Mouse (Mus musculus) neural tube, embryonic 14.5 days (tissue): ENCODE data around the gene Slc24a4. TPM values are rescaled to one million over a fixed set of nuclear protein-coding genes. Genes with fewer than 3 reads are reported as not detected.

ENCODE experiments used
- ATAC-seq: fragments of 200-750 bp; cut with Nextera tagmentation; 2 replicates; pipeline ENCODE4 v1.8.0; 2017; ENCODE audit warnings: low read depth, mild to moderate bottlenecking, moderate TSS enrichment, moderate library complexity
- H3K27ac ChIP-seq: fragments of 300-500 bp; sonication (generic); 2 replicates; pipeline ENCODE4 v1.5.1; 2014; ENCODE audit warnings: low read depth, mild to moderate bottlenecking, control low read depth, low read length, moderate library complexity, mixed read lengths
- H3K27me3 ChIP-seq: fragments of 300-500 bp; sonication (generic); 2 replicates; pipeline ENCODE4 v1.6.1; 2014; ENCODE audit warnings: low read length; ENCODE audit not compliant: control insufficient read depth, insufficient read depth
- H3K36me3 ChIP-seq: fragments of 300-500 bp; sonication (generic); 2 replicates; pipeline ENCODE4 v1.6.1; 2014; ENCODE audit warnings: low read length, mixed read lengths; ENCODE audit not compliant: control insufficient read depth, insufficient read depth
- H3K4me1 ChIP-seq: fragments of 300-500 bp; sonication (generic); 2 replicates; pipeline ENCODE4 v1.6.1; 2014; ENCODE audit warnings: low read length; ENCODE audit not compliant: control insufficient read depth, insufficient read depth
- H3K4me2 ChIP-seq: fragments of 300-500 bp; sonication (generic); 2 replicates; pipeline ENCODE4 v1.6.1; 2014; ENCODE audit warnings: mild to moderate bottlenecking, low read depth, low read length, control low read depth
- H3K4me3 ChIP-seq: fragments of 300-500 bp; sonication (generic); 2 replicates; pipeline ENCODE4 v1.5.1; 2014; ENCODE audit warnings: low read depth, low read length, control low read depth, mixed read lengths
- H3K9ac ChIP-seq: fragments of 300-500 bp; sonication (generic); replicated peaks from 2 replicates; pipeline ENCODE4 v1.6.1; 2014; ENCODE audit warnings: low read depth, mild to moderate bottlenecking, control low read depth, low read length, mixed read lengths
- H3K9me3 ChIP-seq: fragments of 300-500 bp; sonication (generic); 2 replicates; pipeline ENCODE4 v1.6.1; 2016; ENCODE audit warnings: low read length; ENCODE audit not compliant: control insufficient read depth
- WGBS: fragments of 180-500 bp; shearing (Covaris S2); extraction: QIAGEN DNeasy Blood & Tissue Kit; methylation state at CpG from one replicate; pipeline ENCODE4 v1.1.7; 2014; 5-methylcytosine and 5-hydroxymethylcytosine counted together
- polyA plus RNA-seq: library from polyadenylated mRNA; unstranded; fragments of >200 nt; fragmentation: Nextera tagmentation; extraction: Ambion mirVana; gene quantifications from 2 replicates; pipeline ENCODE4 v1.2.1, GENCODE M21; 2014

Slc24a4 gene
- polyA plus RNA-seq, 1 experiment from 2014 or later = 3.2 TPM

GRCm38 (mm10) chr12:102151185-102151584 lies 22.7 kb downstream of the Slc24a4 start:
- no peaks in the 10 kb centered on the region for H3K27me3 ChIP-seq
- no peaks in the 10 kb centered on the region for H3K36me3 ChIP-seq
- ATAC-seq = no peak
- H3K4me2 ChIP-seq = no peak overlapping the region
- WGBS = 93% methylated on average over 7 of the region's 7 CpGs
- no peak overlapping the region for H3K27ac ChIP-seq
- no peak overlapping the region for H3K4me3 ChIP-seq
- H3K4me1 ChIP-seq = no peaks in the 10 kb centered on the region
- no peak overlapping the region for H3K9ac ChIP-seq
- H3K9me3 ChIP-seq = no peaks in the 10 kb centered on the region

GRCm38 (mm10) chr12:102153796-102154195 lies 25.3 kb downstream of the Slc24a4 start:
- no peak overlapping the region for H3K4me3 ChIP-seq
- H3K27me3 ChIP-seq = no peaks in the 10 kb centered on the region
- WGBS = 92% methylated on average over 7 of the region's 7 CpGs
- no peak overlapping the region for H3K4me2 ChIP-seq
- no peak for ATAC-seq
- no peaks in the 10 kb centered on the region for H3K9me3 ChIP-seq
- H3K27ac ChIP-seq = no peak overlapping the region
- H3K4me1 ChIP-seq = no peaks in the 10 kb centered on the region
- no peaks in the 10 kb centered on the region for H3K36me3 ChIP-seq
- H3K9ac ChIP-seq = no peak overlapping the region

GRCm38 (mm10) chr12:102154815-102155214 lies 26.3 kb downstream of the Slc24a4 start:
- Histone ChIP-seq H3K27ac (no peak overlapping the region), H3K4me3 (no peak overlapping the region), H3K4me2 (no peak overlapping the region), H3K9ac (no peak overlapping the region), H3K36me3 (no peaks in the 10 kb centered on the region), H3K4me1 (no peaks in the 10 kb centered on the region), H3K9me3 (no peaks in the 10 kb centered on the region), H3K27me3 (no peaks in the 10 kb centered on the region)
- ATAC-seq = no peak
- WGBS = 82% methylated on average over 1 of the region's 1 CpGs

- Histone ChIP-seq H3K4me1 (peaks cover 6% of the 10 kb centered on the region; the same call in 1 of the 2 replicates), H3K27ac (no peak overlapping the region), H3K36me3 (no peaks in the 10 kb centered on the region), H3K9me3 (no peaks in the 10 kb centered on the region), H3K4me3 (no peak overlapping the region), H3K4me2 (no peak overlapping the region), H3K9ac (no peak overlapping the region), H3K27me3 (no peaks in the 10 kb centered on the region)
- ATAC-seq = no peak
- WGBS = 95% methylated on average over 7 of the region's 7 CpGs
Measured at GRCm38 (mm10) chr12:102164632-102165031, 36.1 kb downstream of the Slc24a4 start.

GRCm38 (mm10) chr12:102166691-102167261 lies 38.2 kb downstream of the Slc24a4 start:
- H3K4me2 ChIP-seq = no peak overlapping the region
- no peak overlapping the region for H3K9ac ChIP-seq
- H3K36me3 ChIP-seq = no peaks in the 10 kb centered on the region
- no peaks in the 10 kb centered on the region for H3K9me3 ChIP-seq
- no peak overlapping the region for H3K4me3 ChIP-seq
- no peak overlapping the region; the same call in 1 of the 2 replicates for H3K27ac ChIP-seq
- H3K27me3 ChIP-seq = no peaks in the 10 kb centered on the region
- ATAC-seq = peak; percentile 61
- H3K4me1 ChIP-seq = peaks cover 6% of the 10 kb centered on the region; the same call in 1 of the 2 replicates
- WGBS = 46% methylated on average over 5 of the region's 5 CpGs

- Histone ChIP-seq H3K9ac (no peak overlapping the region), H3K9me3 (no peaks in the 10 kb centered on the region), H3K27ac (no peak overlapping the region), H3K27me3 (no peaks in the 10 kb centered on the region), H3K4me3 (no peak overlapping the region), H3K4me2 (no peak overlapping the region), H3K36me3 (no peaks in the 10 kb centered on the region), H3K4me1 (peaks cover 6% of the 10 kb centered on the region; the same call in 1 of the 2 replicates)
- WGBS = 83% methylated on average over 5 of the region's 5 CpGs
- no peak for ATAC-seq
Measured at GRCm38 (mm10) chr12:102167302-102167701, 38.8 kb downstream of the Slc24a4 start.

GRCm38 (mm10) chr12:102172746-102173145 lies 44.2 kb downstream of the Slc24a4 start:
- Histone ChIP-seq H3K36me3 (no peaks in the 10 kb centered on the region), H3K9ac (no peak overlapping the region), H3K4me1 (no peaks in the 10 kb centered on the region), H3K27ac (no peak overlapping the region), H3K4me3 (no peak overlapping the region), H3K9me3 (no peaks in the 10 kb centered on the region), H3K27me3 (no peaks in the 10 kb centered on the region), H3K4me2 (no peak overlapping the region)
- ATAC-seq = no peak
- WGBS = 90% methylated on average over 11 of the region's 11 CpGs

GRCm38 (mm10) chr12:102173345-102173744 lies 44.8 kb downstream of the Slc24a4 start:
- no peaks in the 10 kb centered on the region for H3K27me3 ChIP-seq
- H3K4me2 ChIP-seq = no peak overlapping the region
- no peak overlapping the region for H3K4me3 ChIP-seq
- no peaks in the 10 kb centered on the region for H3K36me3 ChIP-seq
- no peak for ATAC-seq
- no peak overlapping the region for H3K27ac ChIP-seq
- no peak overlapping the region for H3K9ac ChIP-seq
- no peaks in the 10 kb centered on the region for H3K9me3 ChIP-seq
- 92% methylated on average over 5 of the region's 5 CpGs for WGBS
- H3K4me1 ChIP-seq = no peaks in the 10 kb centered on the region

- no peak overlapping the region for H3K27ac ChIP-seq
- WGBS = 83% methylated on average over 18 of the region's 18 CpGs
- H3K36me3 ChIP-seq = no peaks in the 10 kb centered on the region
- H3K4me2 ChIP-seq = no peak overlapping the region
- no peaks in the 10 kb centered on the region for H3K4me1 ChIP-seq
- H3K4me3 ChIP-seq = no peak overlapping the region
- no peaks in the 10 kb centered on the region for H3K9me3 ChIP-seq
- no peak overlapping the region for H3K9ac ChIP-seq
- no peak for ATAC-seq
- no peaks in the 10 kb centered on the region for H3K27me3 ChIP-seq
Measured at GRCm38 (mm10) chr12:102180371-102181074, 52.0 kb downstream of the Slc24a4 start.
